Mouse (Mus musculus): Measurements from ENCODE around the gene Ccne1. TPM values are rescaled to one million over a fixed set of nuclear protein-coding genes. Genes with fewer than 3 reads are reported as not detected.
"Not testable (repeated sequence)": the region's sequence is repeated elsewhere in the genome, so short reads cannot be mapped to it uniquely, and the experiment has no call there.

Ccne1 gene
- polyA plus RNA-seq, 1 experiment: 58.5 TPM

DNA sequence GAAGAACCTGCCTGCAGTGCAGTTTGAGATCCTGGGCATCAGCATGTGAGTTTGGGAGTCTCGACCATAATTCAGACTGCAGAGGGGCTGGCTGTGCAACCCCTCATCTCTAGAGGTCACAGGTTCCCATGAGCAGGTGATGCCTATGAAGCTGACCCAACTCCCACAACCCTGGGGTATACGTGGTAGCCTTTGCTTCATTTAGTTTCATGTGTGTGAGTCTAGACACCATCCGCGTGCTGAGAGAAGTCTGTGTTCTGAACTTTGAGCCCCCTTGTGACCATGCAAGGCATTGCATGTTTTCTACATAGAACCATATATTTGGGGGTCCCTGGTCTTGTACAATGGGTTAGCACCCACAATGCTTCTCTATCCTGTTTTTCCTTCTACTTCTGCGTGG lies 23.9 kb upstream of the Ccne1 start:
- 16% methylated on average over 5 of the region's 5 CpGs for WGBS

DNA sequence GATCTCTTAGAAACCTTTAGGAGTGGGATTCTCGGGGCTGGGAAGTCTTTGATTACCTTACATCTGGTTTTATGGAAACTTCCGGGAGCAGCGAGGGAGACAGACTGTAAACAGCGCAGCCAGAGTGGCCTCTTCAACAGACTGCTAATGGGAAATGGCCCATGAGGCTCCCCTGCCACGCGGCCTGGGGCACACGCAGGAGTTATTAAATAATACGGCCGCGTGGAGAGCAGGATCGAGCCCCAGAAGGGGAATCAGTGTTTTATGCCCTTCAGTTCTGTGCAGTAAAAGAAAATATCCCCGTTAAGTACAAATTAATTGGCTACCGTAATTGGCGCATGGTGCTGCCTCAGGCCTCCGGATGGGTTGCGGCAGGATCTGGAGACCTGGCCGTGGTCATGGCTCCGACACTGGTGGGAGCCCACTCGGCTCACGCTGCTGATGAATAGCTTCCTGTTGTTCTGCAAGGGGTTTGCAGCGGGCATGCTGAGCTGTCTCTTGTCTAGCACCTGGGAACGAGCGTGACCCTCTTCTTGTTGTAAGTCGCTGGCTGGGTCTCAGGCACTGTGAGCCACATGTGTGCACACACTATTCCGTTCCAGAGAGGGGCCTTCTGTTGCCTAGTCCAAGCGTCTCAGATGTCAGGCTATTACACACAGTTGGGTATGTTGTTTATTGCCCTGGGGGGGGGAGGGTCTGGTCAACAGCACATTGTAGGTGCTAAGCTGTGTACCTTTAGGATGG lies 22.8 kb upstream of the Ccne1 start:
- H3K4me1 ChIP-seq (ENCODE audit: control insufficient read depth, insufficient read depth, low read length): no peaks in the 10 kb centered on the region
- TF ChIP-seq POLR2A (IDR thresholded peaks at IDR 0.05; ENCODE audit: borderline replicate concordance, control insufficient read depth, low read depth, low read length) (no peak), CTCF (IDR thresholded peaks at IDR 0.05; ENCODE audit: control insufficient read depth, insufficient read depth, low read length) (no peak)
- no peak overlapping the region for H3K4me3 ChIP-seq (replicated peaks; ENCODE audit: control insufficient read depth, low read depth, low read length)
- H3K27ac ChIP-seq (ENCODE audit: control insufficient read depth, insufficient read depth, low read depth, low read length, poor library complexity): no peak overlapping the region
- WGBS: 85% methylated on average over 26 of the region's 26 CpGs

More for the DNA sequence above, 23.9 kb upstream of the Ccne1 start:
- Histone ChIP-seq H3K4me1 (ENCODE audit: control insufficient read depth, insufficient read depth, low read length) (no peaks in the 10 kb centered on the region), H3K27ac (ENCODE audit: control insufficient read depth, insufficient read depth, low read depth, low read length, poor library complexity) (no peak overlapping the region), H3K4me3 (replicated peaks; ENCODE audit: control insufficient read depth, low read depth, low read length) (no peak overlapping the region)
- peak; percentile 52 for TF ChIP-seq CTCF (IDR thresholded peaks at IDR 0.05; ENCODE audit: control insufficient read depth, insufficient read depth, low read length)
- TF ChIP-seq POLR2A (IDR thresholded peaks at IDR 0.05; ENCODE audit: borderline replicate concordance, control insufficient read depth, low read depth, low read length): no peak

GRCm38 (mm10) chr7:38129491-38129890 lies 22.2 kb upstream of the Ccne1 start:
- Histone ChIP-seq H3K27ac (ENCODE audit: control insufficient read depth, insufficient read depth, low read depth, low read length, poor library complexity) (no peak overlapping the region), H3K4me1 (ENCODE audit: control insufficient read depth, insufficient read depth, low read length) (no peaks in the 10 kb centered on the region), H3K4me3 (replicated peaks; ENCODE audit: control insufficient read depth, low read depth, low read length) (no peak overlapping the region)
- TF ChIP-seq POLR2A (IDR thresholded peaks at IDR 0.05; ENCODE audit: borderline replicate concordance, control insufficient read depth, low read depth, low read length) (no peak), CTCF (IDR thresholded peaks at IDR 0.05; ENCODE audit: control insufficient read depth, insufficient read depth, low read length) (no peak)
- 89% methylated on average over 6 of the region's 6 CpGs for WGBS

- H3K4me1 ChIP-seq (ENCODE audit: control insufficient read depth, insufficient read depth, low read length): not testable (repeated sequence)
- WGBS: 59% methylated on average over 5 of the region's 5 CpGs
Measured at GRCm38 (mm10) chr7:38128256-38128655, 20.9 kb upstream of the Ccne1 start.

DNA sequence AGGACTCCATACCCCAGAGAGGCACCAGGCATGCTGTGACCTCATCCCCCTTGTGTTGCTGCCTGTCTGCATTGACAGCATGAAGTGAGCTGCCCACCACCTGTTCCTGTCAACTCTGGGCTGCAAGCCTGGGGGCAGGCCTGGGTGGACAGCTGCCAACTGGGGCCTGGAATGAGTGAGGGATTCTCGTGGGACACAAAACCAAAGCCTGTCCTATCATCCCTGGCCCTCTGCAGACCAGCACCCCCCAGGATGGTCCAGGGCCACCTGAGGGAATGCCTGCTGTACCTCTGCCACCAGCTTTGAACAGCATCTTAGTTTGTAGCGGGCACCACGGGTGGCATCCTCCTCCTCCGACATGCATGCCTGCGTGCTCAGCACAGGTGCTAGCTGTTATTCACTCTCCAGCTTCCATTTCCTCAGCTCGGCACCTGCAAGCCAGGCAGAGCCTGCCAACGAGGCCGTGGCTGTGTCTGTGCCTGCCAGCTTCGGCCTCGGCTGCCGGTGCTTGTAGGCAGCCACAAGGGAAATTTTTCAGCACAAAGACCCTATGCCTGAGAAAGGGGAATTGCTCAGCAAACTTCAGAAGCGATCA lies 18.3 kb upstream of the Ccne1 start:
- TF ChIP-seq POLR2A (IDR thresholded peaks at IDR 0.05; ENCODE audit: borderline replicate concordance, control insufficient read depth, low read depth, low read length): no peak
- no peak for TF ChIP-seq CTCF (IDR thresholded peaks at IDR 0.05; ENCODE audit: control insufficient read depth, insufficient read depth, low read length)
- 78% methylated on average over 12 of the region's 12 CpGs for WGBS
- Histone ChIP-seq H3K27ac (ENCODE audit: control insufficient read depth, insufficient read depth, low read depth, low read length, poor library complexity) (no peak overlapping the region), H3K4me3 (replicated peaks; ENCODE audit: control insufficient read depth, low read depth, low read length) (no peak overlapping the region), H3K4me1 (ENCODE audit: control insufficient read depth, insufficient read depth, low read length) (no peaks in the 10 kb centered on the region)

More at GRCm38 (mm10) chr7:38128256-38128655, 20.9 kb upstream of the Ccne1 start:
- H3K27ac ChIP-seq (ENCODE audit: control insufficient read depth, insufficient read depth, low read depth, low read length, poor library complexity); H3K4me3 ChIP-seq (replicated peaks; ENCODE audit: control insufficient read depth, low read depth, low read length): not testable (repeated sequence)

- not testable (repeated sequence) for H3K4me3 ChIP-seq (replicated peaks; ENCODE audit: control insufficient read depth, low read depth, low read length); H3K4me1 ChIP-seq (ENCODE audit: control insufficient read depth, insufficient read depth, low read length)
- 73% methylated on average over 2 of the region's 2 CpGs for WGBS
Measured at GRCm38 (mm10) chr7:38124164-38124563, 16.8 kb upstream of the Ccne1 start.

GRCm38 (mm10) chr7:38118594-38118993 lies 11.3 kb upstream of the Ccne1 start:
- 16% methylated on average over 1 of the region's 1 CpGs for WGBS
- TF ChIP-seq CTCF (IDR thresholded peaks at IDR 0.05; ENCODE audit: control insufficient read depth, insufficient read depth, low read length): peak; percentile 40; the same call in 1 of the 2 replicates
- TF ChIP-seq POLR2A (IDR thresholded peaks at IDR 0.05; ENCODE audit: borderline replicate concordance, control insufficient read depth, low read depth, low read length): no peak
- Histone ChIP-seq H3K4me3 (replicated peaks; ENCODE audit: control insufficient read depth, low read depth, low read length) (no peak overlapping the region), H3K27ac (ENCODE audit: control insufficient read depth, insufficient read depth, low read depth, low read length, poor library complexity) (no peak overlapping the region), H3K4me1 (ENCODE audit: control insufficient read depth, insufficient read depth, low read length) (no peaks in the 10 kb centered on the region)

More at GRCm38 (mm10) chr7:38124164-38124563, 16.8 kb upstream of the Ccne1 start:
- not testable (repeated sequence) for H3K27ac ChIP-seq (ENCODE audit: control insufficient read depth, insufficient read depth, low read depth, low read length, poor library complexity)

- no peak overlapping the region for H3K4me3 ChIP-seq (replicated peaks; ENCODE audit: control insufficient read depth, low read depth, low read length)
- TF ChIP-seq POLR2A (IDR thresholded peaks at IDR 0.05; ENCODE audit: borderline replicate concordance, control insufficient read depth, low read depth, low read length): no peak
- TF ChIP-seq CTCF (IDR thresholded peaks at IDR 0.05; ENCODE audit: control insufficient read depth, insufficient read depth, low read length): no peak
- 86% methylated on average over 9 of the region's 9 CpGs for WGBS
- peaks cover 2% of the 10 kb centered on the region for H3K4me1 ChIP-seq (ENCODE audit: control insufficient read depth, insufficient read depth, low read length)
- H3K27ac ChIP-seq (ENCODE audit: control insufficient read depth, insufficient read depth, low read depth, low read length, poor library complexity): no peak overlapping the region
Measured at GRCm38 (mm10) chr7:38112451-38112850, 5.1 kb upstream of the Ccne1 start.

DNA sequence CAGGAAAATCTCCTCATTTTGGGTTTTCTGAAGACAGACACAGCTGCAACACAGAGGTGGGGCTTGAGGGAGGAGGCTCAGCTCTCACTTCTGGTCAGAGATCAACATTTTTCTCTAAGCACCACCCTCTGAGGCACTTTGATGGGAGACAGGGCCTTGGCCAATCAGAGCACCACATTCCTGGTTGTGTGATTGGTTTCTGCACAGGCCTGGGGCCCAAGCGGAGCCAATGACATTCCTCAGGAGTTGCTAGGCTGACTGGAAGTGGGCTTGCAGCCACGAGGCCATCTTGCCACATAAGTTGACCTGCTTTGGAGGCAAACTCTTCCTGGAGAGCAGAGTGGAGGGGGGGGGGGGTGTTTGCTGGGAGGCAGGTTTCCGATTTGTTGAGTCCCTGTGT lies 4.7 kb upstream of the Ccne1 start:
- WGBS: 55% methylated on average over 3 of the region's 3 CpGs
- H3K27ac ChIP-seq (ENCODE audit: control insufficient read depth, insufficient read depth, low read depth, low read length, poor library complexity): no peak overlapping the region
- H3K4me3 ChIP-seq (replicated peaks; ENCODE audit: control insufficient read depth, low read depth, low read length): no peak overlapping the region
- H3K4me1 ChIP-seq (ENCODE audit: control insufficient read depth, insufficient read depth, low read length): peaks cover 2% of the 10 kb centered on the region
- TF ChIP-seq CTCF (IDR thresholded peaks at IDR 0.05; ENCODE audit: control insufficient read depth, insufficient read depth, low read length) (no peak), POLR2A (IDR thresholded peaks at IDR 0.05; ENCODE audit: borderline replicate concordance, control insufficient read depth, low read depth, low read length) (no peak)
